Mouse (Mus musculus) bone marrow, adult 2 months (tissue): ENCODE data around the gene H6pd.

Experiments
- CTCF ChIP-seq: fragments of 200-500 bp; IDR thresholded peaks from 2 replicates; pipeline ENCODE4 v1.5.1; 2011; ENCODE audit warnings: low read length, control low read depth; ENCODE audit not compliant: control insufficient read depth, insufficient read depth
- POLR2A ChIP-seq: fragments of 200-500 bp; IDR thresholded peaks from 2 replicates; pipeline ENCODE4 v1.6.1; 2011; ENCODE audit warnings: low read depth, mild to moderate bottlenecking, control low read depth, low read length, borderline replicate concordance; ENCODE audit not compliant: control insufficient read depth

DNA sequence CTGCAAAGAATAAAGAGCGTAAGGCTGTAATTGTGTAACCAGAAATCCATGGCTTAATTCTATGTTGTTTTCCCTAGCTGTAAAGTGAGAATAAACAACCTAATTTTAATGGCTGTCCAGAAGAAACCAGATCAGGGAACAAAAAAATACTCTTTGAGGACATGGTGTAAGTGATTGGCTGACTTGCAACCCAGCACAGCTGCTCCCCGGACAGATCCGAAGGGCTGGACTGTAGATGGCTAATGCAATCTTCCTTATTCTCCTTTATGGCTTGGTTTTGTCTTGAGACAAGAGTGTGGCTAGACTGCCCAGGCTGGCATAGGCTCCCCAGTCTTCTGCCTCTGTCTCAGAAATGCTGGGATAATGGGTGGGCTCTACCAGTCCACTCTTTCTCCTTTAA, 1.4 kb downstream of the H6pd start:
- TF ChIP-seq CTCF (no peak), POLR2A (no peak)
